Mouse (Mus musculus): ENCODE measurements around the gene Asxl1.
"Not testable (repeated sequence)": the region's sequence is repeated elsewhere in the genome, so short reads cannot be mapped to it uniquely, and the experiment has no call there.

The Asxl1 gene

DNA sequence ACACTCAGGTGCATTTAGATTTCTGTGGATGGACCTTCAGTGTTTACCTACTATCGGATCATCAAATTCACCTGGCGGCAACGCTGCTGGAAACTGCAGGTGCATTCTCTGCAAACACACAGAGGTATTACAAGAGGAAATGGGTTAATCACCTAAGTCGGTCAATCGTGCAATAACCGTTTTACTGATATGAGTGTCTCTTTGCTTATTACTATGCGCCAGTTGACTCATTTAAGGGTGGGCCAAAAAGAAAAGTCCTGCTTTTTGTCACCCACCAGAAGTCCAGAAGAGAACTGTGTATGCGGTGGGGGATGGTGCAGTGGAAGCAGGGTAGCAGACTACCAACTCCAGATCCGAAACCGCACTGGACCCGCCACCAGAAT, 567 bp upstream of the Asxl1 start:
- DNase-seq (ENCODE audit: low read depth, low spot score), result no peak

DNA sequence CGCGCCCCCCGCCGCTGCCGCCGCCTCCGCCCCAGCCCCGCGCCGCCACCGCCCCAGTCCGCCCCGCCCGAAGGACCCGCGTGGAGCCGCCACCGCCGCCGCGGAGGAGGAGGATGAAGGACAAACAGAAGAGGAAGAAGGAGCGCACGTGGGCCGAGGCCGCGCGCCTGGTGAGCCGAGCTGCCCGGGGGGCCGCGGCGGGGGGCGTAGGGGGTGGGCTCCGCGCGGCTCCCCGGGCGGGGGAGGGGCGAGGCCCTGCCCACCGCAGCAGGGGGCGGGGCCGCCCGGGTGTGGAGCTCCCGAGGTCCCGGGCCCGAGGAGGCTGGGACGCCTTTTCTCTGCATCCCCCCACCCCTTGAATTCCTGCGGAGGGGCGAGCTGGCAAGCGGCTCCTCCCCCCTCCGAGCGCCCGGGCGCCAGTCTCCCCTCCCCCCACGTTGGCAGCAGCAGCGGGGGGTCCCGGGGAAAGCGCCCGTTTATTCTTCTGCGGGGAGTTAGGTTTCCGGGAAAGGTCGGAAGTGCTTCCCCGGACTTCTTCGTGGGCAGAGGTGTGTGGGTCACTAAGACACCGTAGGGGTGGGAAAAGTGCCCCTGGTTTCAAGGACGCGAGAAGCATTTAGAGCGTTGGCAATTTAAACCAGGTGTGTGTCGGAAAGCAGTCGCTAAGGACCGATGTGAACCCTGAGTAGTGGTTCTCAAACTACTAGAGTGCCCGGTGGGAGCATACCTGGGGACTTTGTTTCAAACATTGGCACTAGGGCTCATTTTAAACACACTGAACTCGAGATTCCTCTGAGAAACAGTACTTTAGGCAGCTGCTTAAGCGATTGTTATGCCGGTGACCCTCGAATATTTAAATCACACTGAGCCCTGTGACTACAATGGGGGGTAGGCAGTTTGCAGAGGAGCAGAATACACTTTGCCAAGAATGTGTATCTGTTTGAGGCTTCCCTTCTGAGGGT, 873 bp downstream of the Asxl1 start:
- peak; percentile 62 for DNase-seq (ENCODE audit: low read depth, low spot score)

DNA sequence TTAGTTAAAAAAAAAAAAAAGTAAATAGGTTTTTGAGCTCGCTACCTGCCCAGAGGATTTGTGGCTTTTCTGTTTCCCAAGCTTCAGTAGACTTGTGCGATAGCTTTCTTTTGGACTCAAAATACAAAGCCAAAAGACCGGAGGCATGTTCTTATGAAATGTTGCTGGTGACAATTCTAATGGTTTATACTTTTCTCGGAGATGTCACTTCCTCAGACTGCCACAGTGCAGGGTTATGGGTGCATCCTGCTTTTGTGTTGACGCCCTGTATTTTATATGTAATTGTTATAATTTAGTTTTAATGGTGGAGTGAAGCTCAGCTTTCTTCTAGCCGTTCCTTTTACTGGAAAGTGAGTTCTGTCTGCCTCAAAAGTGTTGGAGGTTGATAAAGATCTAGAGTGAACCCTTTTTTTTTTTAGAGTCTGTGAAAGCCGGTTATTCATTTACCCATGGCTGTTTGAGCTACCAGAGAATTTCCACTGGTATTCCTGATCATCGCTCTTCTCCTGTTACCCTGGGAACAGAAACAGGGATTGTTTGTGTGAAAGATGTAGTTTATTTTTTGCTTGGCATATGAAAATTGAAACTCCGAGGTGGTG, 1.7 kb downstream of the Asxl1 start:
- no peak for DNase-seq (ENCODE audit: low read depth, low spot score)

DNA sequence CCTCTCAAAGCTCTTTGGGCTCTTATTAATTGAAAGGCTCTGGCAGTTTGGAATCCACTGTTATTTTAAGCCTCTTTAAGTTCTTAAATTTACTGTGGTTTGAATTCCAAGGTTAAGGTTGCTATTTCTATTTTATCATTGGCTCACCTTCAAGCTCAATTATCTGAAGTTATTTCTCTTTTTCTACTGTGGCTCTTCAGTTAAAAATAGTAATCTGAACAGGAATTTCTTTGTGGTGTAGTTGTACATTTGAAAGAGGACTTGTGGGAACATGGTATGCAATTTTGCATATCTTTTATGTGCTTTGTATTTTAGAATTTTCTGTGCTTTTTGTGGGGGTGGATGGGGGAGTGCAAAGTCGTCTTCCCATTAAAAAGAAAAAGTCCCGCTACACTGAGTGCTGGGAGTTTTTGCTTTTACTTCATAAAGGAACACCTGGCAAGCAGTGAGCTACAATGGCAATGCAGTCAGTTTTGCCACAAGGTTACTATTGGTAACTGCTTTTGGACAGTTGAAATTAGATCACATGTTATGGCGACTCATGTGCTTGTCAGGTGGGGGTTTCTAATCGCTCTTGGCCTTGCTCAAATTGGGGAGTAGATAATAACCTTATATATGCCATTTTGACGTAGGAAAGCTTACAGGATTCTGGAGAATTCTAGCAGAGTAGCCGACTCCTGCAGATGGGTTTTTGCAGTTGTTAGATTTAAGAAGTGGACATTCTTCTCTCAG, 2.6 kb downstream of the Asxl1 start:
- DNase-seq (ENCODE audit: low read depth, low spot score), result no peak

DNA sequence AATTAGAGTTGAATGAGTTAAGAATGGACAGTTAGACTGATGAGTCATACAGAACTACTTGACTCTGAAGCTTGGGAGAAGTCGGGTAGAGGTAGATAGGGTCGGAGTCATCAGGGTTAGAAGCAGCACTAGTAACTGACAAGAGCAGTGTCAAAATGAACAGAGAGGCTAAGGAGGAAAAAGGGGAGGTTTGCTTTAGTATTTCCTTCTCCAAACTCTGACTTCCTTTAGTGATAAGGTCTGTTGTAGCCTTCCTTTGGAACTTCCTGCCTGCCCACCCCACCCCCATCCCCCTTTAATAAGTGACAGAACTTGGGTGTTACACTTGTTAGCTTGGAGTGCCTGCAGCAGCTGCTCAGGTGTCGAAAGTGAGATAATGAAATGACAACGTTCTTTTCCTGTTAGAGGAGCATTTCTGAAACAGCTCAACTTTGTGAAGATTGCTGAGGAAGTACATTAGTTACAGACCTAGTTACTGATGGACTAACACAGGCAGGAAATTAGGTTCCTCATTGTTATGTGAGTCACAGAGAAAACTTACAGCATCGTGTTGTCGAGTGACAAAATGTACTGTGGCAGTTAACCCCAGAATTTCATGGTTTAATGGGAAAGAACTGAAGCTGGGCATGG, 5.0 kb downstream of the Asxl1 start:
- DNase-seq (ENCODE audit: low read depth, low spot score), result no peak

GRCm38 (mm10) chr2:153354648-153355047, 9.0 kb downstream of the Asxl1 start:
- DNase-seq (ENCODE audit: low read depth, low spot score), result no peak

- no peak for DNase-seq (ENCODE audit: low read depth, low spot score)
Measured at GRCm38 (mm10) chr2:153356784-153357183, 11.2 kb downstream of the Asxl1 start.

DNA sequence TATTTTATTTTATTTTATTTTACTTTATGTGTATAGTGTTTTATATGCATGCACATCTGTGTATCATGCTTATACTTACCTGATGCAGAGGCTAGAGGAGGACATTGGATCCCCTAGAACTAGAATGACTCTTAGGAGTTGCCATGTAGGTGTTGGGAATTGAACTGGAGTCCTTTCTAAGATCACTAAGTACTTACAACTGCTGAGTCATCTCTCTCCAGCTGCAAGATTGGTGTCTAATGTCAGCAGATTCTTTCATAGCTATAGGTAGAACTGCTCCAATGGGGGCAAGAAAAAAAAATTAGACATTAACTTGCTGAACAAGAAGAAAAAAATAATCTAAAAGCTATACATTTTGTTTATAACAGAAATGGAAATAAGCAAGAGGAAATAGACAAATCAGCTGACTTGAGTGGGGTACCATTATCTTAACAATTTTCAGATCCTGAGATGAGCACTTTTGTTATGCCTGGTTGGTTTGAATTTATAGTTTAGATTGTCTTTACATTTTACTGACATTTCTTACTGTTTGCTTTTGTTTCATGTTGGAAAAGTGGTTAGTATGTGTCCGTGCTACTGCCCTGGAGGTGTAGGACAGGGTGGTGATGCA, 15.6 kb downstream of the Asxl1 start:
- no peak for DNase-seq (ENCODE audit: low read depth, low spot score)

GRCm38 (mm10) chr2:153364531-153364930, 18.9 kb downstream of the Asxl1 start:
- DNase-seq (ENCODE audit: low read depth, low spot score), result not testable (repeated sequence)

- DNase-seq (ENCODE audit: low read depth, low spot score), result no peak
Measured at GRCm38 (mm10) chr2:153370871-153371270, 25.2 kb downstream of the Asxl1 start.

DNA sequence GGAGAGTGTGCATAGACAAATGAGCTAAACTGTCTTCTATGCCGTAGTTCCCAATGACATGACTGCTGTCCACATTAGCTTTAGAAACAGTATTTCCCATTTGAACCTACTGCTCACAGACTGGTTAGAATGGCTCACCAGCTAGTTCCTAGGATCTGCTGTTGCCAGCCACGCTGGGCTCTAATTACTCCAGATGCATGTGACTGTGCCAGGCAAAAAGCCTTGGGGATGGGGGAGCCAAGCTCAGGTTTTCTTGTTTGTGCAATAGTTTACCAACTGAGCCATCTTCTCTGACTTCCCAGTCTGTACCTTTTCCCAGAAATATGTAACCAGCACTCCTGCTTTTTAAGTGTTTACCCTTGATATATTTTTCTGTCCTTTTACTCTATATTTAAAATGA, 29.8 kb downstream of the Asxl1 start:
- DNase-seq (ENCODE audit: low read depth, low spot score), result no peak

- DNase-seq (ENCODE audit: low read depth, low spot score), result no peak
Measured at GRCm38 (mm10) chr2:153380479-153380878, 34.9 kb downstream of the Asxl1 start.

DNA sequence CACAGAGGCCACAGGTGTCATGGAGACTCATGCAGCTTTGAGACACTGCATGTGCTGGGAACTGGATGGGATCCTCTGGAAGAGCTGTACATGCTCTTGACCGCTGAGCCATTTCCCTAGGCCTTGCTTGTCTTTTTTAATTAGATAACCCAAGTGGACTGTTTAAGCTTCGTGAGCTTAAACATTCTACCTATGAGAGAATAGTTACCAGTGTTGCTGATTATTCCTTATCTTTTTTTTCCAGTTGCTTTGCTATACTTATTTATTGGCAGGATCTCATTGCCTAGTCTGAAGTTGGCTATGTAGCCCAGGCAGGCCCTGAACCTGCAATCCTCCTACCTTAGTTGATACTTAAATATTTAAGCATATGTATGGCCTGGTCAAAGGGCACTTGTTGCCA, 44.2 kb downstream of the Asxl1 start:
- DNase-seq (ENCODE audit: low read depth, low spot score), result no peak

DNA sequence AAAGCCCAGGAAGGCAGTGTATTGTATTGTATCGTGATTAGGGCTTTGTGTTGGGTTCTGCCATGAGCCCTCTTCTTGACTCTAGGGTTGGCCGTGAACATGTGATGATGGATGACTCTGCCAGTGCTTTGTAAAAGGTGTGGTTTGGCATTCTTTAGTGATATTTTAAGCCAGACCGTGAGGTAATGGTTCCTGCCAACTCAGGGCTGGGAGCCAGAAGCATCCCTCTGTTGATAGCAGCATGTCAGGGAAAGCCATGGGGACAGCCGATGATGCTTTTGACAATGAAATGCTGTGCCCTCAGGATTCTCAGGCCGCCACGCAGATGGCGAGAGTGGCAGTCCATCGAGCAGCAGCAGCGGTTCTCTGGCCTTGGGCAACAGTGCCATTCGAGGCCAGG, 47.4 kb downstream of the Asxl1 start:
- DNase-seq (ENCODE audit: low read depth, low spot score), result no peak

- no peak for DNase-seq (ENCODE audit: low read depth, low spot score)
Measured at GRCm38 (mm10) chr2:153397790-153398515, 52.3 kb downstream of the Asxl1 start.

DNA sequence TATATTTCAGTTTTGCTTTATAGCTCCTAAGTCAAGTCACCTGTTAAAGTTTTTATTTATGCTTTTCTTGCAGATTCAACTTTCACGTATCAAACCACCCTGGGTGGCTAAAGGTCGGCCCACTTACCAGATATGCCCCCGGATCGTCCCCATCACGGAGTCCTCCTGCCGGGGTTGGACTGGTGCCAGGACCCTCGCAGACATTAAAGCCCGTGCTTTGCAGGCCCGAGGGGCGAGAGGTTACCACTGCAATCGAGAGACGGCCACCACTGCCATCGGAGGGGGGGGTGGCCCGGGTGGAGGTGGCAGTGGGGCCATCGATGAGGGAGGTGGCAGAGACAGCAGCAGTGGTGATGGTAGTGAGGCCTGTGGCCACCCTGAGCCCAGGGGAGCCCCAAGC, 53.5 kb downstream of the Asxl1 start:
- no peak for DNase-seq (ENCODE audit: low read depth, low spot score)

DNA sequence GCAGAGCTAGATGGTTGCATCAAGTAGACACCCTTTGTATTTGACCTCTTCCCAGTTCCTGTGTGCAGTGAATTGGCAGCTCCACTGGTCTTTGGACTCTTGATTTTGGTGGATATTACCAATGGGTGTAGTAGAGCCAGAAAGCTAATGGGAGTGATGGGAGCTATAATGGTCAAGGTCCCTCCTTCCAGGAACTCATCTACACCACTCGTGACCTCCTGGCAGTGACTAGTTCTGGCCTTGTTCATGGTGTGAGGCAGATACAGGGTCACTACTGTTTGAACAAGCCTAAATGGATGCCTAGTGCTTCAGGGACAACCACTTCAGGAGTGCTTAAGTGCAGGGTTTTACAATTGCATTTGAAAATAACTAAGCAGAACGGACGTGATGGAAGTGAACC, 58.4 kb downstream of the Asxl1 start:
- no peak for DNase-seq (ENCODE audit: low read depth, low spot score)

GRCm38 (mm10) chr2:153404882-153405281, 59.3 kb downstream of the Asxl1 start:
- DNase-seq (ENCODE audit: low read depth, low spot score), result no peak

- DNase-seq (ENCODE audit: low read depth, low spot score), result no peak
Measured at GRCm38 (mm10) chr2:153406882-153407281, 61.3 kb downstream of the Asxl1 start.

GRCm38 (mm10) chr2:153408971-153409370, 63.3 kb downstream of the Asxl1 start:
- DNase-seq (ENCODE audit: low read depth, low spot score), result no peak

GRCm38 (mm10) chr2:153411557-153411956, 65.9 kb downstream of the Asxl1 start:
- no peak for DNase-seq (ENCODE audit: low read depth, low spot score)
